Mouse (Mus musculus): ENCODE measurements at regions not wholly inside any gene's neighbourhood (a gene's known extent, or its start where the extent isn't known, plus 50 kb on each side); places are given as distances from the start of the nearest gene placed in this dataset.

DNA sequence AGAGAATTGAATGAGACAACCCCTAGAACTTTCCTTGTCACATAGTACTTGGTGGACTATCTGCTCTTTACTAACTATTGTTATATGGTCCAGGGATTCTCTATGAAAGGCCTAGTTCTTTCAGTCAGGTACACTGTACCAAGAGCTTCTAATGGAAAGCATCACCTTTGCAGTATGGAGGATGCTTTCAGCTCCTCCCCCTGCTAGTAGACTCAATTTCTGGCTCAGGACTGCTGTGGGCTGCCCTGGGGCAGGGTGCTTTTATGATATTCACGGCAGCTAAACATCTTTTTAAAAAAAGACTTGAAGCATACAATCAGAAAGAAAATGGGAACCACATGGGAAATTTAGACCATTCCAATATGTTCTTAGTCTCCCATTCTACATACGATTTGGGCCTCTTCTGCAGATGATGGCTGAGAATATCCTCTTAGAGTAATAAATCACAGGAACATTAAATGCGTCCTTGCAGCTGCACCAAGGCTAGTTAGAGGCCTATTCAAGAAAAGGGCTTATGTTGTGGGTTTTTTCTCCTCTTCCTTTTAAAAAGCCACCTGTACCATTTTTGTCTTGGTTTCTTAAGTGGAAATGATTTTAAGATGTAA, 61.7 kb upstream of the 6030498E09Rik start:
- DNase-seq (ENCODE audit: low spot score): peak; percentile 10

GRCm38 (mm10) chrX:38711442-38712258, 60.8 kb upstream of the 6030498E09Rik start:
- DNase-seq (ENCODE audit: low spot score): peak; percentile 61

Measured in MN1 (cell line).